Mouse (Mus musculus): Measurements from ENCODE around the gene Tspoap1.

Gene Tspoap1

GRCm38 (mm10) chr11:87816707-87817442 is 56.5 kb downstream of the Tspoap1 start:
- DNase-seq, result peak; percentile 93 to 94

- DNase-seq, result no peak
These were observed 57.1 kb downstream of the Tspoap1 start for GRCm38 (mm10) chr11:87817443-87817773.

GRCm38 (mm10) chr11:87821502-87821901 is 61.2 kb downstream of the Tspoap1 start:
- DNase-seq, result no peak

- DNase-seq, result no peak
These were observed 68.0 kb downstream of the Tspoap1 start, which contains the start of gene Lpo for GRCm38 (mm10) chr11:87828239-87828900. Lpo (minus strand) TSS chr11:87828289.

All from cerebellum, postnatal 14 days (tissue).